8 mouse cellular contexts compared by ENCODE assay signal in the genomic region with DNA sequence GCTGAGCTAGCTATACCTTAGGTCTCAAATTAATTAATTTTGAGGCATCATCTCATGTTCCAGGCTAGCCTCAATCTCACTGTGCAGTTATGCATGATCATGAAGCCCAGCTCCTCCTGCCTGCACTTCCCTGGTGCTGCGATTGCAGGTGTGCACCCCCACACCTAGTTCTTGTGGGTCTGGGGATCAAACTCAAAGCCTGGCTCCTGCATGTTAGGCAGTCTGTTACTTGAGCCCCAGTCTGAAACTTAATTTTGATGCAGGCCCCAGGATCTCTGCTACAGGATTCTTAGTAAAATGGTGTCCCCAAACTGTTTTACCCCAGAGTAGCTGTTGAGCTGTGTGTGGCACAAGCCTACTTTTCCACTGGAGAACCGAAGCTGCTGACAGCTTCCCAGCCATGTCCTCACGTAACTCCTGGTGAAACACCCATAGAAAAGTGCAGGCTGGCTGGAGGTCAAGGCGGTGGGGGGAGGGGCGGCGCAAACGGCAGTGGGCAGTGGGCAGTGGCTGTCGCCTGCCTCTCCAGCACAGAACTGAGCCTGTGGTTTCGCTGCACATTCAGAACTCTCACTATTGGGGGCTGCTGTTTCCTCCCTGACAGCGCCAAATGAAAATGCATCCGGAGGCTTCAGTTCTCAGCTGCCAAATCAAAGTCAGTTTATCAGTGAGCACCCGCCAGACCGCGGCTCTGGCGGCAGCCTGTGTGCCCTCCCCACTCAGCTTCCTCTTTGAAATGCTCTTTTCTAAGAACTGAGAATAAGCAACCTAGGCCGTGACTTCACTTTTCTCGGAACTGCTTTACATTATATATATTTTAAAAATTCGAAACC. TPM values are rescaled to one million over a fixed set of nuclear protein-coding genes. Genes with fewer than 3 reads are reported as not detected.
DNase-seq lines count a peak whose midpoint lies in the region; ATAC-seq and TF ChIP-seq lines count a peak whose summit lies in the region.

No protein-coding gene starts in this region.

- H3K4me1 ChIP-seq in MEL (ENCODE audit: control insufficient read depth in 1 of 2, insufficient read depth in 2 of 2, low read length in 2 of 2), result peaks cover 0 to 10% of the 10 kb centered on the region in 2 experiments; a peak in 2 of 4 replicates
- H3K4me1 ChIP-seq in brown adipose tissue, adult 24 weeks (ENCODE audit: control insufficient read depth, insufficient read depth, insufficient read length, low read length), result peaks cover 4% of the 10 kb centered on the region; the same call in 1 of the 2 replicates
- peaks cover 52% of the 10 kb centered on the region for H3K4me1 ChIP-seq in heart, embryonic 13.5 days
- 0 out of 2 replicates have a peak, but pooled peaks cover 10% of the 10 kb centered on the region for H3K4me1 ChIP-seq in kidney, postnatal 0 days (replicated peaks; ENCODE audit: insufficient read depth, low read length)

- no peaks in the 10 kb centered on the region for H3K79me2 ChIP-seq in MEL (ENCODE audit: control insufficient read depth, insufficient read depth, low read length, poor library complexity)

- DNase-seq in MEL (ENCODE audit: low read depth, low spot score), result peak; percentile 90
- peak; percentile 67 for DNase-seq in kidney, postnatal 0 days (ENCODE audit: low spot score)
- peak; percentile 74 for DNase-seq in lung, postnatal 36 days
- peak; percentile 30 for DNase-seq in spleen, adult 12 weeks (ENCODE audit: low spot score)
- DNase-seq in right cerebral cortex, adult 2 months (ENCODE audit: low spot score in 2 of 2), result no peak
- DNase-seq in right cerebral cortex, postnatal 25 days, result no peak

- TF ChIP-seq EP300 in MEL (IDR thresholded peaks at IDR 0.05; ENCODE audit: low read depth in 1 of 2, low read length in 2 of 2), result peak; percentile 57 to 73

- H3K4me2 ChIP-seq in heart, embryonic 13.5 days, result peak overlapping the region; percentile 72
- H3K4me2 ChIP-seq in kidney, postnatal 0 days (ENCODE audit: low read length), result peak overlapping the region; percentile 63

- H3K36me3 ChIP-seq in MEL (ENCODE audit: control insufficient read depth in 1 of 2, insufficient read depth in 2 of 2, low read length in 2 of 2), result 0 out of 4 replicates have a peak, but pooled peaks cover 0 to 3% of the 10 kb centered on the region in 2 experiments
- peaks cover 6% of the 10 kb centered on the region; the same call in 1 of the 2 replicates for H3K36me3 ChIP-seq in heart, embryonic 13.5 days
- H3K36me3 ChIP-seq in kidney, postnatal 0 days (ENCODE audit: insufficient read depth, low read length), result no peaks in the 10 kb centered on the region

- TF ChIP-seq RAD21 in MEL (IDR thresholded peaks at IDR 0.05; ENCODE audit: low read depth, low read length), result no peak

- WGBS in heart, embryonic 13.5 days, result 6% methylated on average over 18 of the region's 18 CpGs
- 10% methylated on average over 18 of the region's 18 CpGs for WGBS in kidney, postnatal 0 days

- peak; percentile 38 for ATAC-seq in heart, embryonic 13.5 days (ENCODE audit: extremely low read depth, insufficient number of reproducible peaks, low FRiP score, low TSS enrichment)
- ATAC-seq in kidney, postnatal 0 days (replicated peaks; ENCODE audit: low FRiP score, low read depth), result no peak

- no peak overlapping the region for H3K27ac ChIP-seq in MEL (ENCODE audit: control insufficient read depth, low read depth, low read length)
- no peak overlapping the region for H3K27ac ChIP-seq in brown adipose tissue, adult 24 weeks (replicated peaks; ENCODE audit: low read depth, low read length)
- peak overlapping the region; percentile 87 for H3K27ac ChIP-seq in heart, embryonic 13.5 days (replicated peaks)
- 0 out of 2 replicates have a peak overlapping the region, but pooled peaks have one; percentile 25 for H3K27ac ChIP-seq in kidney, postnatal 0 days

- no peak for TF ChIP-seq CTCF in MEL (IDR thresholded peaks at IDR 0.05 in 2 of 3, conservative IDR thresholded peaks at IDR 0.05 in 1 of 3; ENCODE audit: control insufficient read depth in 1 of 3, insufficient read depth in 1 of 3, low read depth in 2 of 3, low read length in 3 of 3, poor library complexity in 1 of 3, severe bottlenecking in 1 of 3)
- no peak for TF ChIP-seq CTCF in kidney, postnatal 0 days (IDR thresholded peaks at IDR 0.05; ENCODE audit: low read depth)

- no peaks in the 10 kb centered on the region for H3K27me3 ChIP-seq in MEL (ENCODE audit: control insufficient read depth in 1 of 2, insufficient read depth in 2 of 2, low read length in 2 of 2)
- no peaks in the 10 kb centered on the region for H3K27me3 ChIP-seq in heart, embryonic 13.5 days (replicated peaks)
- H3K27me3 ChIP-seq in kidney, postnatal 0 days (ENCODE audit: insufficient read depth, low read length), result no peaks in the 10 kb centered on the region

- TF ChIP-seq POLR2A in MEL (IDR thresholded peaks at IDR 0.05; ENCODE audit: control insufficient read depth in 1 of 2, insufficient read depth in 1 of 2, low read depth in 1 of 2, low read length in 2 of 2, poor library complexity in 1 of 2), result no peak

- peak overlapping the region; percentile 28 to 32; a peak in 3 of 4 replicates for H3K4me3 ChIP-seq in MEL (ENCODE audit: control insufficient read depth in 1 of 2, insufficient read depth in 1 of 2, low read depth in 2 of 2, low read length in 2 of 2)
- H3K4me3 ChIP-seq in brown adipose tissue, adult 24 weeks (ENCODE audit: insufficient read depth, low read depth, low read length), result peak overlapping the region; percentile 44
- H3K4me3 ChIP-seq in heart, embryonic 13.5 days, result peak overlapping the region; percentile 45
- peak overlapping the region; percentile 30 for H3K4me3 ChIP-seq in kidney, postnatal 0 days (replicated peaks; ENCODE audit: low read depth, low read length)

- H3K9me3 ChIP-seq in MEL (replicated peaks; ENCODE audit: insufficient read depth, low read length), result no peaks in the 10 kb centered on the region
- no peaks in the 10 kb centered on the region for H3K9me3 ChIP-seq in heart, embryonic 13.5 days
- H3K9me3 ChIP-seq in kidney, postnatal 0 days (replicated peaks; ENCODE audit: low read length), result no peaks in the 10 kb centered on the region

- H3K9ac ChIP-seq in MEL (ENCODE audit: control insufficient read depth, low read depth, low read length, poor library complexity, severe bottlenecking), result no peak overlapping the region
- H3K9ac ChIP-seq in heart, embryonic 13.5 days, result peak overlapping the region; percentile 68
- H3K9ac ChIP-seq in kidney, postnatal 0 days (ENCODE audit: low read depth, low read length), result peak overlapping the region; percentile 28; the same call in 1 of the 2 replicates

TF ChIP-seq in MEL, 35 proteins besides CTCF, POLR2A, EP300 and RAD21 (continues in another document):
- TF ChIP-seq TAL1 (IDR thresholded peaks at IDR 0.05; ENCODE audit: low read length) (peak; percentile 73), ZC3H11A (IDR thresholded peaks at IDR 0.05; ENCODE audit: low read depth, low read length) (no peak), MAFK (IDR thresholded peaks at IDR 0.05; ENCODE audit: borderline replicate concordance, low read depth, low read length) (peak; percentile 24; the same call in 1 of the 2 replicates), GABPA (IDR thresholded peaks at IDR 0.05; ENCODE audit: low read depth, low read length) (no peak), NRF1 (IDR thresholded peaks at IDR 0.05; ENCODE audit: insufficient read depth, low read depth, low read length, poor library complexity, severe bottlenecking) (no peak), UBTF (IDR thresholded peaks at IDR 0.05; ENCODE audit: borderline replicate concordance, insufficient read depth, low read depth, low read length) (no peak)

RNA-seq across cellular contexts. Expression of a gene that starts 8.8 kb away (rescaled TPM):
- 2.6 and 2.8 TPM in 2 replicates for total RNA-seq in MEL (2012; rRNA removed)
- polyA plus RNA-seq in MEL (2012; ENCODE audit: insufficient read depth in 1 of 2, insufficient read length in 2 of 2, low read depth in 1 of 2, low replicate concordance in 2 of 2, missing spikeins in 1 of 2), result 1 to 10 TPM in 1 of 2 experiments, not detected in 1; 8.0 TPM
- not detected in 2 replicates for polyA plus RNA-seq in brown adipose tissue, adult 24 weeks (2012; ENCODE audit: insufficient read depth, insufficient read length, missing spikeins)
- 2.8 and 3.9 TPM in 2 replicates for polyA plus RNA-seq in heart, embryonic 13.5 days (2015; fragmentation: Nextera tagmentation; extraction: Ambion mirVana)
- 1.6 and 2.5 TPM in 2 replicates for polyA plus RNA-seq in kidney, postnatal 0 days (2015; fragmentation: Nextera tagmentation; extraction: Ambion mirVana)

RNA-seq across cellular contexts. Expression of a gene that starts 31.0 kb away (rescaled TPM):
- total RNA-seq in MEL (2012; rRNA removed), result not detected in 2 replicates
- not detected for polyA plus RNA-seq in MEL (2012; ENCODE audit: insufficient read depth in 1 of 2, insufficient read length in 2 of 2, low read depth in 1 of 2, low replicate concordance in 2 of 2, missing spikeins in 1 of 2)
- polyA plus RNA-seq in brown adipose tissue, adult 24 weeks (2012; ENCODE audit: insufficient read depth, insufficient read length, missing spikeins), result not detected in 2 replicates
- polyA plus RNA-seq in heart, embryonic 13.5 days (2015; fragmentation: Nextera tagmentation; extraction: Ambion mirVana), result not detected in 2 replicates
- not detected in 2 replicates for polyA plus RNA-seq in kidney, postnatal 0 days (2015; fragmentation: Nextera tagmentation; extraction: Ambion mirVana)

RNA-seq across cellular contexts. Expression of a gene that starts 38.1 kb away (rescaled TPM):
- not detected in 2 replicates for total RNA-seq in MEL (2012; rRNA removed)
- polyA plus RNA-seq in MEL (2012; ENCODE audit: insufficient read depth in 1 of 2, insufficient read length in 2 of 2, low read depth in 1 of 2, low replicate concordance in 2 of 2, missing spikeins in 1 of 2), result not detected
- polyA plus RNA-seq in brown adipose tissue, adult 24 weeks (2012; ENCODE audit: insufficient read depth, insufficient read length, missing spikeins), result not detected in 2 replicates
- 0.36 TPM in 1 of 2 replicates, not detected in the other for polyA plus RNA-seq in heart, embryonic 13.5 days (2015; fragmentation: Nextera tagmentation; extraction: Ambion mirVana)
- polyA plus RNA-seq in kidney, postnatal 0 days (2015; fragmentation: Nextera tagmentation; extraction: Ambion mirVana), result not detected in 2 replicates

RNA-seq across cellular contexts. Expression of a gene that starts 47.8 kb away (rescaled TPM):
- not detected in 2 replicates for total RNA-seq in MEL (2012; rRNA removed)
- polyA plus RNA-seq in MEL (2012; ENCODE audit: insufficient read depth in 1 of 2, insufficient read length in 2 of 2, low read depth in 1 of 2, low replicate concordance in 2 of 2, missing spikeins in 1 of 2), result not detected
- not detected in 2 replicates for polyA plus RNA-seq in brown adipose tissue, adult 24 weeks (2012; ENCODE audit: insufficient read depth, insufficient read length, missing spikeins)
- polyA plus RNA-seq in heart, embryonic 13.5 days (2015; fragmentation: Nextera tagmentation; extraction: Ambion mirVana), result not detected in 2 replicates
- polyA plus RNA-seq in kidney, postnatal 0 days (2015; fragmentation: Nextera tagmentation; extraction: Ambion mirVana), result not detected in 2 replicates

RNA-seq across cellular contexts. Expression of a gene that starts 53.0 kb away (rescaled TPM):
- not detected in 2 replicates for total RNA-seq in MEL (2012; rRNA removed)
- not detected for polyA plus RNA-seq in MEL (2012; ENCODE audit: insufficient read depth in 1 of 2, insufficient read length in 2 of 2, low read depth in 1 of 2, low replicate concordance in 2 of 2, missing spikeins in 1 of 2)
- not detected in 2 replicates for polyA plus RNA-seq in brown adipose tissue, adult 24 weeks (2012; ENCODE audit: insufficient read depth, insufficient read length, missing spikeins)
- not detected in 2 replicates for polyA plus RNA-seq in heart, embryonic 13.5 days (2015; fragmentation: Nextera tagmentation; extraction: Ambion mirVana)
- not detected in 2 replicates for polyA plus RNA-seq in kidney, postnatal 0 days (2015; fragmentation: Nextera tagmentation; extraction: Ambion mirVana)

Comparison
In these comparisons a context has a peak if more than half of its experiments do, and no peak if none do; other contexts are left out.
1. DNase-seq: peak in MEL (single experiment), kidney, postnatal 0 days (single experiment), lung, postnatal 36 days (single experiment) and spleen, adult 12 weeks (single experiment); none in right cerebral cortex, adult 2 months (0 of 2) and right cerebral cortex, postnatal 25 days (single experiment).
2. H3K27ac ChIP-seq: peak in heart, embryonic 13.5 days (single experiment) and kidney, postnatal 0 days (single experiment); none in MEL (single experiment) and brown adipose tissue, adult 24 weeks (single experiment).
3. Peak in every context shown above with its lines, with median percentiles within 50 percentile points of each other: H3K4me3 ChIP-seq.